Mouse (Mus musculus): ENCODE results near the gene Sesn2.
"Not testable (repeated sequence)": the region's sequence is repeated elsewhere in the genome, so short reads cannot be mapped to it uniquely, and the experiment has no call there.

Sesn2 gene

DNA sequence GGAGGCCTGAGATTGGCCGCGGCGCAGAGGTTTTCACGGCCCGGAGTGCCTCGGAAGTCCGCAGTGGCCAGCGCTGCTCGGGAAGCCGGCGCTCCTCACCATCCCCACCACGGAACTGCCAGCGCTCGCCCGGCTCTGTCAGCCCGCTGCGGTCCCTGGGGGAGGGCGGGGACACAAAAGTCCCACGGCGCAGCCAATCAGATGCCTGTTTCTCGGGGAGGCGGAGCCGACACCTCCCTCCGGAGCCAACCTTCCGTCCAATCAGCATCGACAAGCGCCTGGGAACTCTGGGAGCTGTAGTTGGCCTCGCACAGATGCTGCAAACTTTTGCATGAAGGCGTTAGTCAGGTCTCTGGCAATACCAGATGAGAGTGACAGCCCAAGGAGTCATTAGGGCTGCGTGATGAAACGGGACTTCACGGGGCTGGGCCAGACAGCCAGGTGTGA lies at the start of gene Sesn2:
Gene Sesn2 (minus strand): TSS at position 150 of the 447 bp plus-strand sequence.
- peak; percentile 94 for DNase-seq

DNA sequence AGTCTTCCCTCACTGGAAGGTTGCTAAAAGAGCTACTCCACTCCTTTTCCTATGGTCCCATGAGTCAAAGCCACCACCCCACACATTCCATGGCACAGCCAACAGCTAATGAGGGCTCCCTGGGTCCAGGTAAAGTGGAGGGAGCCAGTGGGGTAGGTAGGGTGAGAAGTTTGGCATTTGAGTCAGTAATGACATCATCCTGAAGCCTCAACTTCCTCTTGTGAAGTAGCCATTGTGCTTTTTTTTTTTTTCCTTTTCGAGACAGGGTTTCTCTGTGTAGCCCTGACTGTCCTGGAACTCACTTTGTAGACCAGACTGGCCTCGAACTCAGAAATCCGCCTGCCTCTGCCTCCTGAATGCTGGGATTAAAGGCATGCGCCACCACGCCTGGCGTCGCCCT lies 45.2 kb upstream of the Sesn2 start:
- not testable (repeated sequence) for DNase-seq

DNA sequence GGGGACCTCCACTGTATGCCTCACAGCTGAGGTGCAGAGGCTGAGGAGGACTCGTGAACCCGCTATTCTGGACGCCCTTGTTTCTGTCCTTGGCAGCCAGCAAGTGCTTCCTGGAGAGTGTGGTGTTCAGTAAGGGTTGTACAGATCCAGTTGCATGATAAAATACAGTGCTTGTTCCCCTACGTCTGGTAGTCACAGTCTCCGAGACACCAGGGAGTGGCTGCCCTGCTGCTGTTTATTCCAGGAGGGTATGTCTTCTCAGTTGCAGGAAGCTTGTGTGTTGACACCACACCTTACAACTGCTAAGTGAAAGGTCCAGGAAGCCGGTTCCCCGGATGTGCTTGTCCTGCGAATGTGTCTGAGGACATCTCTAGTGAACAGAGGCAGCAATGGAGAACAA lies 44.4 kb upstream of the Sesn2 start:
- no peak for DNase-seq

DNA sequence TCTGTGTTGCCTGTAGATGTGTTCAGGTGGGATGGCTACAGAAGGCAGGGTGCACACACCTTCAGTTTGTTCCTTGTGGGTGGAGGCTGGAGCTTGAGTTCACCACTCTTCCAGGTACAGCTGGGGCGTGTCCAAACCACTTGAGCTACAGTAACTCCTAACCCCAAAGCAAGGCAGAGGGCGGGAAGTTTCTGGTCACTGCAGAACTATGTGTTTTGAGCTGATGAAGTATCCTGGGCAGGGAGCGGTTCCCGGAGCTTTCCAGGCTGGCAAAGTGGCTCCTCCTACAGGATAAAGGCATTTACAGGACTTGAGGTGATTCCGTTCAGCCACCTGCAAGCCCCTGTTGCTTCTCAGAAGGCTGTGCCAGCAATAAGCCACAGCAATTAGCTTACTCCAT lies 43.9 kb upstream of the Sesn2 start:
- DNase-seq = no peak

DNA sequence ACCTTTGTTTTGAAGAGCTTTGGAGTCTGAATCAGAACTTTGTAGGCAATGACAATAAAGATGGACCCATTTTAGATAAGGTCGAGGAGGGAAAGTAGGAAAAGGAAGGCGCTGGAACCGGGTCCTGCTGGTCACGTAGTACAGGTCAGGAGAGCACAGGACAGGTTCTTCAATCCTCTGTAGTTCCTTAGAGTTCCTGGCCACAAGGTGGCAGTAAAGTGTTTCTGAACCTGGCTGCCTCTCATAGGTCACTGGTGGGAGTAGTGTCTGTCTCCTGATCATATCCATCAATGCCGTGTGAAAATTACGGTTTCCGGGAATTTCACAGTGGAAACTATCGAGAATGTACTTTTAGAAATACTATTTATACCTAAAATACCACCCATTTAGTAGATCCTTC lies 35.5 kb upstream of the Sesn2 start:
- DNase-seq = peak; percentile 53

DNA sequence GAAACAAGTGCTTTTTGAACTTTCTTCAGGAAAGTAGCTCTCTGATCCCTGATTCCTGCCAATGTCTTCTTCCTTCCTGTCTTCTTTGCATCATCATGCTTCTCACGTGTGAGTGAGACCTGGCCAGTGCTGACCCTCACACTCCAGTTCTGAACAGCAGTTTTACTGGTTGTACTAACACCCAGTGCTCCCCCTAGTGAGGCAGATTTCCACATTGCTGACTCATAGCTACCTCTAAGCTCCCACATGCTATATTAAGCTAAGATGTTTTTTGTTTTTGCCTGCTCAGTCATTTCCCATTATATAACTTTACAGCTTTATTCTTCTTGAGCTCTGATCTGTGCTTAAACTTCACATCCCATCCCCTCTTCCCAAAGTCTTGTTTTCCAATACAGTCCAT lies 32.4 kb upstream of the Sesn2 start:
- no peak for DNase-seq

DNA sequence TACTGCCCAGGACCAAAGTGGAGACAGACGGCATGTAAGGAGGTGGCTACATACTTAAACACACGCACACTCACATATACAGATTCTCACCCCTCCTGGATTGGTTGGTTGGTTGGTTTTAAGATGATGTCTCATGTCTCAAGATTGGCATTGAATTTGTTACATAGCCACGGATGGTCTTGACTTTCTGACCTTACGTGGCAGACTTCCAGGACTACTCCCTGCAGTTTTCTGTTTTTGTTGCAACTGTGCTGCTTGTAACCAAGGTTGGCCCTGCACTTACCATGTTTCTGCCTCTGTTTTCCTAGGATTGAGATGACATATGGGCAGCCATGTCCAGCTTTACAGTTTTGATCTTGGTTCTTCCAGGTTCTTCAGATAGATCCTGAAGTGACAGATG lies 31.1 kb upstream of the Sesn2 start:
- DNase-seq = no peak

DNA sequence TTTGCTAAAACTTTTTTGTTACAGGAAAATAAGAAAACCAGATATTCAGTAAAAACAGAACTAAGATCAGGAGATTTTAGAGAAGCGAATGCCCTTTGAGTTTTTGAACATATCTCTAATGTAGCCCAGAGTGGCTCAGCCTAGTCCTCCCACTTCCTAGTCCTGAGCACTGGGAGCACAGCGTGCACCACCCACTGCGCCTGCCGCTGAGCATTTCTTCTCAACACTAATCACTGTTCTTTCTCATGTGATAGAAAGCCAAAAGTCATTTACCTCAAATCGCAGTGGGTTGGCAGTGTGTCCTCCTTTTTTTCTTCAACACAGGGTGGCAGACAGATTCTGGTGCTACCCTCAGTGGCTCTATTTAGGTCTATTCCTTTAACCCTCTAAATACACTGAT lies 29.2 kb upstream of the Sesn2 start:
- DNase-seq = no peak

DNA sequence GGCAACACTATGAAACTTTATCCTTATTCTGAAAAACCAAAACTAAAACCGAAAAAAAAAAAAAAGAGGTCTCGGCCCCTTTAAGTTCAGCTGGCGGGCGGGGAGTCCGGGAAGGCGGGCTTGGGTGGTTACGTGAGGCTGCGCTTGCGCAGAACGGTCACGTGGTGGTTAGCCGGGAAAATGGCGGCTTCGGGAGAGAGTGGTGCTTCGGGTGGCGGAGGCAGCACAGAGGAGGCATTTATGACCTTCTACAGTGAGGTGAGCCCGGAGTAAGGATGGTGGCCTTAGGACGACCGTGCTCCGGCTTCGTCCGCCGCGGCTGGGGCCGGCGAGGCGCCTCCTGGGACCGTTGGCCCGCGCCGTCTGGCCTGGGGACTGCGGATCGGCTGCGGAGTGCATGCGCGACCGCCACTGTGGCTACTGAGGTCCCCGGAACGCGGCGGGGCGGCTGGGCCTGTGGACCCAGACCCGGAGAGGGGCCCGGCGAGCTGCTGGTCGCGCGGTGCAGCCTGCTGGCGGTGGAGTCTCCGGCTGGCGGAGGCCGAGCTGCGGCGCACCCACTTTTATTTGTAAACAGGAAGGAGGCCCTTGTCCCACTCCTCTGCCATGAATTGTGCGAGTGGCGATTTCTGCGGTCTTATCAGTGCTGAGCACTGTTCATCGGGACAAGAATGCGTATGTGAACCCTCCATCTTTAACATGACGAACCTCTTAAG lies 25.3 kb upstream of the Sesn2 start, which contains the start of gene Dnajc8:
Gene Dnajc8 (plus strand): TSS at position 145 of the 716 bp plus-strand sequence.
- DNase-seq = peak; percentile 91

DNA sequence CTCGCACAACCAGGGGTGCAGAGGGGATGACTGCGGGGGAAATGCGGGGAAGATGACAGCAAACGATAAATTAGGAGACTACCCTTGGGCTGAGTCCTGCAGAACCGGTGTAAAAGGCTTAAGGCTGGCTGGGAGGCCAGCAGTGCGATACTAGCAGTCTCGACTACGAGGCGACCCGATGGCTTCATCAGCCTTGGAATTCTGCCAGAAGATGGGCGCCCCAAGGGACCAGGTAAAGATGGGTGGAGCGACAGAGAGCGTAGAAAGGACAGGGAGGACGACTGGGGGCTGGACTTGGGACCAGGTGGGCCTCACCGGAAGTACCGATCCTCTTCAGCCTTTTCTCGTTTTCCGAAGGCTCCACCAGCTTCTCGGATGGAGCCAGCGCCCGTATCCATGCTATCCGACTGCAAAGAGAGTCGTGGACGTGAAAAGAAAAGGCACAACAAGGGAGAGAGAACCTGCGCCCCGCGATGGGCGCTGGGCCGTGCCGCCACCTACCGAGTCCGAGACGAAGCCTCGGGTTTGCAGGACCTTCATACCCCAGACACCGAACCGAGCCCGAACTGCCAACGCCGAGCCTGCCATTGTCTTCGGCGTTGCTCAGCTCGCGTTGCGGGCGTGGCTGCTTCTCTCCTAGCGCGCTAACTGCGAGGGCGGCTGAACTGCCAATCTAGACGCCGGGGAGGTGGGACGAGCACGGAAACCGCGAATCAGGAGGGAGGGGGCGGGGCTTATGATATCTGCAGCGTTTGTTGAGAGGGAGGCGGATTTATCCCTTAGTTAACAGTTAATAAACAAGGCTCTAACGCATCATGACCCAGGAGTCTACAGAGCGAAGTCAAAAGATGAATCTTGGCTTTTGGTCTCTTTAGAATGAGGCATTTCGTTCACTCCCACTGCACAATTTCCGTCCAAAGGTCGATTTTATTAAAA lies 22.9 kb upstream of the Sesn2 start, which contains the start of gene Atpif1:
Gene Atpif1 (minus strand): TSS at position 679 of the 936 bp plus-strand sequence.
- DNase-seq = peak; percentile 86

DNA sequence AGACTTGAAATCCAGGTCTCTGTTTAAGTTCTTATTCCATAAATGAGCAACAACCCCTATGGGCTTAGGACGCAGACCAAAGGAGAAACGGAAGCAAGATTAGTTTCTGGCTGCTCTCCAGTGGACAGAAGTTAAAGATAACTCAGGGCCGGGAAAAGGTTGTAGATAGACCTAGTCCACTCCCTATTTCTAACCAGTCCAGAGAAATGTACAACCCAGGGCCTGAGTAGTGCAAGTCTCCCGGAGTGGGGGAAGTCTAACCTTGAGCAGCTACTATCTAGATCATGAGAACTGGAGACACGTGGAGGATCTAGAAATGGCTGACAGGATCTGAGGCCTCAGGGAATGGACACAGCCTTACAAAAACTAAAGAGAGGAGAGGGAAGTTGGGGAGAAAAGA lies 22.2 kb upstream of the Sesn2 start:
- DNase-seq = peak; percentile 19

DNA sequence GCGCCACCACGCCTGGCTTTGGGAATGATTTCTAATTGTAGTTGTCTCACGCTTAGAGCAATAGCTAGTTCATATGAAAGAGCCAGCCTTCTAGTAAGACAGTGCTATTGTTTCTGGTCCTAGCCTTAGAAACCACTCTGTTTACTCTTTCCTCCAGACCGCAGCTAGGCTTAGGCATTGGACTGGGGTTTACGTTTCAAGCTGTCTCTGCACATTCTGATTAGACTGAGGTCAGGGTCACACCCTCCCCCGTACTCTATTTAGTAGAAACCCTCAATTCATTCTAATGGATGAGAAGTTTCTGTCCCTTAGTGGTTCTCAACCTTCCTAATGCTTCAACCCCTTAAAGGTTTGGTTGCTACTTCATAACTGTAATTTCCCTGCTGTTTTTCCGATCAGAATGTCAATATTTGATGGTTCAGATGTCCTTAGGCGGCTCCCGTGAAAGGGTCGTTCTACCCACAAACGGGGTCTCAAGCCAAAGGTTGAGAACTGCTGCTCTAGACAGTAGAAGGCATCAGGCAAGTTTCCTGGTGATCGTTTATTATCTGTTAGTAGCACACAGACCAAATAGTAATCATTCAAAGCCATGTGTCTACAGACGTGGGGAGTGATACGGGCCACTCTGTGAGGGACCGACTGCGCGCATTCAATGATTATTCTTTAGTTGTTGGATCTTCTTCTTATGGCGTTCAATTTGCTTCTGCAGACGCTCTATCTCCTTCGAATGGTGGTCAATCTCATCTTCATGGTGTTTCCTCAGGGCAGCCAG lies 19.9 kb upstream of the Sesn2 start:
- no peak for DNase-seq

DNA sequence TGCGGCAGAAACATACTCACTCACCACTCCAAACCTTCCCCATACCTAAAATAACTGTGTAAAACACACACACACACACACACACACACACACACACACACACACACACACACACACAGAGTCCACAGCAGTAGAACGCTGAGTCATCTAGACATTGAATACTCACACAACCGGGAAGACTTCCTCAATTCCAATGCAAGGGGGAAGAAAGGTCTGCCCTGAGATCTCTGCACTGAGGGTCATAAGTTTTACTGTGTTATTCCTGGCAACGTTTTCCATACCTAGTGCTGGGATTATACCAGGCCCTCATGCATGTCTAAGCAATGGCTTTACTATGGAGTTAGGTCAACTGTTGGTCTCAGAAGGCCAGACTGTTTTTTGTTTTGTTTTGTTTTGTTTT lies 19.0 kb upstream of the Sesn2 start:
- no peak for DNase-seq

DNA sequence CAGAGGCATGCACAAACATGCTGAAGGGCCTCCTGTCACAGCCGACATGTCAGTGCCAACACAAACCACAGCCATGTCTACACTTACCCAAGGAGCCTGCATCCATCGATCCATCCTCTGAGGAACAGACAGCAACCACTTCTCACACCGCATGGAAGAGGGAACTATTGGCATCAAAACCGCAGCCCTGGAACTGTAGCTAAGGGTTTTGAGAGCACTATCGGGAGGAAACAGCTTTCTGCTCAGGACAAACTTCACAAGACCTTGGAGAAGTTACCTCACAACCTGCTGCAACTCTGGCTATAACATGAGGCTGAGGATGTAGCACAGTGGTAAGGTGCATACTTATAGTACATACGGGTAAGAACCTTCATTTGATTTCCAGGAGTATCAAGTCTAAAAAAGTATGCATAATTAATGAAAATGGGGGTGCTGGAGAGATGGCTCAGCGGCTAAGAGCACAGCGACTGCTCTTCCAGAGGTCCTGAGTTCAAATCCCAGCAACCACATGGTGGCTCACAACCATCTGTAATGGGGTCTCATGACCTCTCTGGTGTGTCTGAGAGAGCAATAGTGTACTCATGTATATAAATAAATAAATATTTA lies 17.7 kb upstream of the Sesn2 start:
- DNase-seq = no peak

DNA sequence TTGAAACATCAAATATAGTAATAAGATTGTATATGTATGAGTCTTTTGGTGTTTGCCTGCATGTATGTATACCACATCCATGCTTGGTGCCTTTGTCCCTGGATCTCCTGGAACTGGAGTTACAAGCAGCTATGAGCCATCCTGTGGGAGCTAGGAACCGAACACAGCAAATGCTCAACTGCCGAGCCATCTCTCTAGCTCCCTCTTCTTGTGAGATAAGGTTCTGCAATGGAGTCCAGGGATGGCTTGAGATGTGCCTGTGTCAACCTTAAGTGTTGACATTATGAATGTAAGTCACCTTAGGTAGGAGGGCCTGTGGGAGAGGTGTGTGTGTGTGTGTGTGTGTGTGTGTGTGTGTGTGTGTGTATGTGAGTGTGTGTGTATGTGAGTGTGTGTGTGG lies 16.4 kb upstream of the Sesn2 start:
- no peak for DNase-seq

DNA sequence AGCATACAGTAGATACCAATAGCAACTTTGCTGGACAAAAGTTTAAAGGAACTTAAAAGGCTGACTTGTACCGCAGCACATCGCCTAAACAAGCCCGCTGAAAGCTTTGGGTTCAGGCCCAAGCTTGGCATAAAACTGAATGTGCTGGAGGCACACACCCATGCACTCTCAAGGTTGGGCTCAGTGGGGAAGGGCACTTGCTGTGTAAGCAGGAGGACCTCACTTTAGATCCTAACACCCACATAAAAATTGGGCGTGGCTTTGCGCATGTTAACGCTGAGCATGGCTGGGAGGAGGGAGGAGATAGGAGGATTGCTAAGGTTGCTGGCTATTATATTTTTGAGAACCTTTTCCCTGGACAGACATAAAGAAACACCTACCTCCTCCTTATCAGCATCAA lies 14.5 kb upstream of the Sesn2 start:
- DNase-seq = no peak

DNA sequence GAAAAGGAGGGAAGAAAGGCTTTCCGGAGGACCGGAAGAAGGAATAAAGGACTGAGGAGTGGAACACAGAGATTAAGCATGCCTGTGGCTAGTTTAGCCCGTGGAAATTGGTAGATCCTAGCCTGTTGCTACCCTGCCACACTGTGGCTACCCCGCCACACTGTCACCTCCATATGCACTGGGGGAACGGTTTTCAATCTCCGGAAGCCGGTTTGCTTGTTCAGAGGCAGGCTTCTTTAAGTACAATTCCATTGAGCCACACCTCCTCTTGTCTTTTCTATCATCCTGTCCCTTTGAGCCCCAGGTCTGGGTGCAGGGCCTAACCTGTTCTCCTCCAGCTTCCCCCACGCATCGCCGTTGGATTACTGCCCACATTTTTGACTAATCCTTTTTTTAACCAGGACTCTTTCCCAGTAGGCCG lies 14.0 kb upstream of the Sesn2 start:
- no peak for DNase-seq

DNA sequence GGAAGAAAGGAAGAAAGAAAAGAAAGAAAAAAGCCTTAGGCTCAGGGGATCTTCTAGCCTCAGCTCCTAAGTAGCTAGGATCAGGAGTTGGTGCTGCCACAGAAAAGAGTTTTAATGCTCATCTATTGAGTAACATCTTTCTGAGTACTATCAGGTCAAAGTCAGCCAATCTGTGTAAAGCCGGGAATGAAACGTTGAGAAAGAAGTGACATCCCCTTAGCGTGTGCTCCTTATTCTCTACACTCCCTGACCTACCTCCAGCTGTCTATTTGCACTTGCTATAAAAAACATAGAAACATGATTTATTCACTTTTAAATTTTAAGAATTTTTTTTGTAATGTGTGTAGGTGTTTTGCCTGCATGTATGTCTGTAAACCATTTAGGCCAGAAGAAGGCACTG lies 8.9 kb upstream of the Sesn2 start:
- no peak for DNase-seq

DNA sequence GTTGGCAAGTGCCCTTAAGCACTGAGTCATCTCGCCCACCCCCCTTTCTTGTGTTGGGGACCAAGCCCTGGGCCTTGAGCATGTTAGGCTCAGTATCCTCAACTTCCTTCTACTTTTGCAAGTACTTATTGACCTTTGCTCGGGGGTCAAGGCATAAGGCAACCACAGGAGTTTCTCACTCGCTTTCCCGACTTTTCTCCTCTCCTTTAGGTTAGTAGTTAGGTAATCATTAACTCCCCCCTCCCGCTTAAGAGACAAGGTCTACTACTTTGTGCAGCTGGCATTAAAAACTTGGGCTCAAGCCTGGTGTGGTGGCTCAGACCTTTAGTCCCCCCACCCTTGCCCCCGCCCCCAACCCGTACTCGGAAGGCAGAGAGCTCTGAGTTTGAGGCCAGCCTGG lies 7.8 kb upstream of the Sesn2 start:
- DNase-seq = no peak

DNA sequence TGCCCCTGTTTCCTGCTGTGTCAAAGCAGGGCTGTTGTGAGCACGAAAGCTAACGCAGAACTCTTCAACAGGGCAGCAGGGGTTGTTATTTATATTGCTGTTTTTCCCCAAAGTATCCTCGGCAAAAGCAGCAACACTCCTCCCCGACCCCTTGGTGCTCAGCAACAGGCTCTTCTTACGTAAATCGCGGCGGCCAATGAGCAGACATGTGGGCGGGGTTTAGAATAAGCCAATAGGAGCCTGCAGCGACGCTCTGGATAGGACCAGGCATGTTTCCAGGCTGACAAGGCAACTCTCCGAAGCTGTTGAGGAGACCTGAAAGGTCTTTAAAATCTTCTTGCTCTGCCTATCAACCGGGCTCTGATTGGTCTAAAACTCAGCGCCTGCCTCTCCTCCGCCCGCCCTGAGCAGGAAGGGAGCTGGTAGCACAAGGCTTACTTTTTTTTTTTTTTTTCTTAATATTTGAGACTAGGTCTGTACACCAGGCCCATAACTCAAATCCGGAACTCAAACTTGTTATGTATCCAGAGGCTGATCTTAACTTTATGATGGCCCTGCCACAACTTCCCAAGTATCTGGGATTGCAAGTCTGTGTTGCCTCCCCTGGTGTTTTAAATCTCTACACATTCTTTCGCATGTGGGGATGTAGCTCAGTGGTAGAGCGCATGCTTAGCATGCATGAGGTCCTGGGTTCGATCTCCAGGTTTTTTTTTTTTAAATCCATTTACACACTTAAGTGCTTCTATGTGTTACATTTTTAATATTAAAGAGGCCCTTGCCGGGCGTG lies 5.3 kb upstream of the Sesn2 start:
- DNase-seq = peak; percentile 83

DNA sequence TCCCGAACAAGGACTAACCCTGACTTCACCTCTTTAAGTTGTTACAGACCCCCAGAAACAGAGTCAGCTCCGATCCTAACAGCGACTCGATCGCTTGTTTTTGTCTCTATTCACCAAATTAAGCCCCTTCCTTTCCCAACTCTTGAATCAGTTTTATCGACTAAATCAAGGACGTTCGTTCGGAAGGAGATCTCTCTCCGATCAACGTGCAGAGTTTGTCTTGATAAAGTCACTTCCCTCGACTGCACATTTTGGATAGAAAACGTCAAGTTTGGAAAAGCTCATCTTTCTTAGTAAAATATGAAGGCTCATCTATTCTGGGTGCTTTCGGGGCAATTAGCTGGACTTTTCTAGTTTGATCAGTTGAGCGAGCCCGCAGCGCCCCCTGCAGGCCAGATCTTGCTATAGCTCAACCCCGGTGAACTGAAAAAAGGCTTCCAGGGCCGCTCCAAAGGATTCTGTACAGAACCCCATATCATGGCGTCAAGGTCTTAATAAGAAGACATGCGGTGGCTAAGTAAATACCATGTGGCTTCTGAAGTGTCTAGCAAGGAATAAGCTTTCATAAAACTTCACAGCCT lies 4.3 kb upstream of the Sesn2 start:
- DNase-seq = peak; percentile 78

Data from cerebellum, adult 11 months (tissue).